Mouse (Mus musculus): ENCODE results near the gene Pih1h3b. TPM values are rescaled to one million over a fixed set of nuclear protein-coding genes. Genes with fewer than 3 reads are reported as not detected.

The Pih1h3b gene
- not detected in 2 replicates for polyA plus RNA-seq (2014; fragmentation: Nextera tagmentation; extraction: Ambion mirVana)

GRCm38 (mm10) chrX:140062135-140062975, at the start of gene Pih1h3b, which contains the start of gene Nup62cl:
Gene Pih1h3b, plus strand, starts transcription at chrX:140062879.
Gene Nup62cl, minus strand, starts transcription at chrX:140062712.
- peak; percentile 64 for DNase-seq (ENCODE audit: low spot score)
- WGBS: 34% methylated on average over 62 of the region's 64 CpGs
- Histone ChIP-seq H3K4me2 (ENCODE audit: low read depth, severe bottlenecking) (peak within 1 kb of the TSS; percentile 35), H3K36me3 (ENCODE audit: control insufficient read depth, insufficient read depth, low read length) (no peaks in the 10 kb centered on the region), H3K27me3 (ENCODE audit: control insufficient read depth, insufficient read depth, low read length) (peaks cover 17% of the 10 kb centered on the region), H3K9ac (ENCODE audit: low read length) (no peak within 1 kb of the TSS), H3K4me1 (ENCODE audit: control insufficient read depth, insufficient read depth, low read length) (no peaks in the 10 kb centered on the region), H3K9me3 (ENCODE audit: control insufficient read depth, low read length) (peaks cover 5% of the 10 kb centered on the region; the same call in 1 of the 2 replicates), H3K27ac (replicated peaks; ENCODE audit: low read depth, low read length) (no peak within 1 kb of the TSS), H3K4me3 (ENCODE audit: low read depth, low read length) (peak within 1 kb of the TSS; percentile 22)
- ATAC-seq (ENCODE audit: insufficient number of reproducible peaks, low FRiP score, low TSS enrichment, low read depth): peak; percentile 75; the same call in 1 of the 2 replicates

- DNase-seq (ENCODE audit: low spot score) (peak; percentile 31), ATAC-seq (ENCODE audit: insufficient number of reproducible peaks, low FRiP score, low TSS enrichment, low read depth) (no peak)
- no peaks in the 10 kb centered on the region for H3K4me1 ChIP-seq (ENCODE audit: control insufficient read depth, insufficient read depth, low read length)
- peak overlapping the region; percentile 33 for H3K4me2 ChIP-seq (ENCODE audit: low read depth, severe bottlenecking)
- H3K27ac ChIP-seq (replicated peaks; ENCODE audit: low read depth, low read length): no peak overlapping the region
- H3K4me3 ChIP-seq (ENCODE audit: low read depth, low read length): peak overlapping the region; percentile 22
- no peaks in the 10 kb centered on the region for H3K36me3 ChIP-seq (ENCODE audit: control insufficient read depth, insufficient read depth, low read length)
- 16% methylated on average over 63 of the region's 90 CpGs for WGBS
- H3K9ac ChIP-seq (ENCODE audit: low read length): no peak overlapping the region
- H3K27me3 ChIP-seq (ENCODE audit: control insufficient read depth, insufficient read depth, low read length): peaks cover 17% of the 10 kb centered on the region
- peaks cover 5% of the 10 kb centered on the region; the same call in 1 of the 2 replicates for H3K9me3 ChIP-seq (ENCODE audit: control insufficient read depth, low read length)
Observed at GRCm38 (mm10) chrX:140060886-140061874, 1.5 kb upstream of the Pih1h3b start.

- no peaks in the 10 kb centered on the region for H3K4me1 ChIP-seq (ENCODE audit: control insufficient read depth, insufficient read depth, low read length)
- H3K9ac ChIP-seq (ENCODE audit: low read length): no peak overlapping the region
- WGBS: 95% methylated on average over 2 of the region's 2 CpGs
- H3K4me2 ChIP-seq (ENCODE audit: low read depth, severe bottlenecking): no peak overlapping the region
- peaks cover 2% of the 10 kb centered on the region; the same call in 1 of the 2 replicates for H3K27me3 ChIP-seq (ENCODE audit: control insufficient read depth, insufficient read depth, low read length)
- H3K4me3 ChIP-seq (ENCODE audit: low read depth, low read length): no peak overlapping the region
- ATAC-seq (ENCODE audit: insufficient number of reproducible peaks, low FRiP score, low TSS enrichment, low read depth) (no peak), DNase-seq (ENCODE audit: low spot score) (no peak)
- no peaks in the 10 kb centered on the region for H3K36me3 ChIP-seq (ENCODE audit: control insufficient read depth, insufficient read depth, low read length)
- no peaks in the 10 kb centered on the region for H3K9me3 ChIP-seq (ENCODE audit: control insufficient read depth, low read length)
- no peak overlapping the region for H3K27ac ChIP-seq (replicated peaks; ENCODE audit: low read depth, low read length)
Observed at GRCm38 (mm10) chrX:140082535-140082934, 19.9 kb downstream of the Pih1h3b start.

GRCm38 (mm10) chrX:140094066-140094465, 31.4 kb downstream of the Pih1h3b start:
- Histone ChIP-seq H3K4me2 (ENCODE audit: low read depth, severe bottlenecking) (no peak overlapping the region), H3K4me1 (ENCODE audit: control insufficient read depth, insufficient read depth, low read length) (no peaks in the 10 kb centered on the region), H3K27me3 (ENCODE audit: control insufficient read depth, insufficient read depth, low read length) (0 out of 2 replicates have a peak, but pooled peaks cover 2% of the 10 kb centered on the region), H3K36me3 (ENCODE audit: control insufficient read depth, insufficient read depth, low read length) (no peaks in the 10 kb centered on the region), H3K4me3 (ENCODE audit: low read depth, low read length) (no peak overlapping the region), H3K9ac (ENCODE audit: low read length) (no peak overlapping the region), H3K9me3 (ENCODE audit: control insufficient read depth, low read length) (no peaks in the 10 kb centered on the region), H3K27ac (replicated peaks; ENCODE audit: low read depth, low read length) (no peak overlapping the region)
- ATAC-seq (ENCODE audit: insufficient number of reproducible peaks, low FRiP score, low TSS enrichment, low read depth): no peak
- DNase-seq (ENCODE audit: low spot score): no peak
- 78% methylated on average over 2 of the region's 2 CpGs for WGBS

Other genes with a start within 250 kb of the Pih1h3b start
- gene Morc4, start 191.2 kb upstream of the Pih1h3b start, polyA plus RNA-seq (2014; fragmentation: Nextera tagmentation; extraction: Ambion mirVana): 7.2 and 10.1 TPM in 2 replicates
- 8.4 and 8.7 TPM in 2 replicates for gene Rbm41, start 64.3 kb upstream of the Pih1h3b start, polyA plus RNA-seq (2014; fragmentation: Nextera tagmentation; extraction: Ambion mirVana)
- 4.4 and 4.6 TPM in 2 replicates for gene Nup62cl, start 167 bp upstream of the Pih1h3b start, polyA plus RNA-seq (2014; fragmentation: Nextera tagmentation; extraction: Ambion mirVana)

All from limb, embryonic 11.5 days (tissue).